Mouse (Mus musculus) hindbrain, embryonic 13.5 days (tissue): ENCODE measurements around the gene L3mbtl3. TPM values are rescaled to one million over a fixed set of nuclear protein-coding genes. Genes with fewer than 3 reads are reported as not detected.

ENCODE experiments used
- microRNA-seq: library from miRNA; unstranded; fragments of <30 nt; microRNA quantifications from one replicate; pipeline ENCODE4, GENCODE M21; 2016
- polyA plus RNA-seq: library from polyadenylated mRNA; unstranded; fragments of >200 nt; fragmentation: Nextera tagmentation; extraction: Ambion mirVana; gene quantifications from 2 replicates; pipeline ENCODE4 v1.2.1, GENCODE M21; 2015

L3mbtl3 gene
- polyA plus RNA-seq, 1 experiment from 2014 or later, result 24.3 TPM

Small RNAs within 50 kb of the gene (microRNA-seq; reads per million reads assigned to microRNA genes)
- gene Gm27754, result not detected

Other genes with a start within 250 kb of the L3mbtl3 start
- gene Samd3, start 146.3 kb downstream of the L3mbtl3 start, polyA plus RNA-seq, result 0.10 TPM in 1 of 2 replicates, not detected in the other